Mouse (Mus musculus) neural tube, embryonic 13.5 days (tissue): ENCODE data around the gene Rala. TPM values are rescaled to one million over a fixed set of nuclear protein-coding genes. Genes with fewer than 3 reads are reported as not detected.
A peak's percentile ranks its signal among the peaks of the same experiment; 100 is the strongest.

Experiments used
- ATAC-seq: fragments of 200-750 bp; cut with Nextera tagmentation; 2 replicates; pipeline ENCODE4 v1.8.0; 2017; ENCODE audit warnings: low read depth, mild to moderate bottlenecking, moderate TSS enrichment, moderate library complexity
- H3K27ac ChIP-seq: fragments of 300-500 bp; sonication (generic); replicated peaks from 2 replicates; pipeline ENCODE4 v1.5.1; 2015; ENCODE audit warnings: moderate library complexity, mild to moderate bottlenecking, inconsistent platforms
- H3K27me3 ChIP-seq: fragments of 300-500 bp; sonication (generic); 2 replicates; pipeline ENCODE4 v1.6.1; 2015; ENCODE audit warnings: mild to moderate bottlenecking, inconsistent platforms
- H3K36me3 ChIP-seq: fragments of 300-500 bp; sonication (generic); 2 replicates; pipeline ENCODE4 v1.6.1; 2015; ENCODE audit warnings: mild to moderate bottlenecking, inconsistent platforms
- H3K4me1 ChIP-seq: fragments of 300-500 bp; sonication (generic); replicated peaks from 2 replicates; pipeline ENCODE4 v1.6.1; 2015; ENCODE audit warnings: inconsistent platforms
- H3K4me2 ChIP-seq: fragments of 300-500 bp; sonication (generic); 2 replicates; pipeline ENCODE4 v1.6.1; 2015; ENCODE audit warnings: inconsistent platforms, mild to moderate bottlenecking, moderate library complexity
- H3K4me3 ChIP-seq: fragments of 300-500 bp; sonication (generic); 2 replicates; pipeline ENCODE4 v1.5.1; 2015; ENCODE audit warnings: mild to moderate bottlenecking, inconsistent platforms
- H3K9ac ChIP-seq: fragments of 300-500 bp; sonication (generic); 2 replicates; pipeline ENCODE4 v1.6.1; 2015; ENCODE audit warnings: moderate library complexity, mild to moderate bottlenecking, inconsistent platforms
- H3K9me3 ChIP-seq: fragments of 300-500 bp; sonication (generic); 2 replicates; pipeline ENCODE4 v1.6.1; 2016; ENCODE audit warnings: inconsistent platforms
- WGBS: fragments of 180-500 bp; shearing (Covaris S2); methylation state at CpG from one replicate; pipeline ENCODE4 v1.1.7; 2015; 5-methylcytosine and 5-hydroxymethylcytosine counted together
- polyA plus RNA-seq: library from polyadenylated mRNA; unstranded; fragments of >200 nt; fragmentation: Nextera tagmentation; extraction: Ambion mirVana; gene quantifications from 2 replicates; pipeline ENCODE4 v1.2.1, GENCODE M21; 2015

Gene Rala
- polyA plus RNA-seq, 1 experiment from 2014 or later = 203 TPM

- Histone ChIP-seq H3K27me3 (no peaks in the 10 kb centered on the region), H3K9ac (no peak overlapping the region), H3K4me1 (peaks cover 11% of the 10 kb centered on the region), H3K36me3 (no peaks in the 10 kb centered on the region), H3K4me3 (no peak overlapping the region), H3K4me2 (no peak overlapping the region), H3K27ac (no peak overlapping the region), H3K9me3 (no peaks in the 10 kb centered on the region)
- 90% methylated on average over 6 of the region's 6 CpGs for WGBS
- no peak for ATAC-seq
These were observed 83.5 kb downstream of the Rala start for GRCm38 (mm10) chr13:17860536-17860935.

DNA sequence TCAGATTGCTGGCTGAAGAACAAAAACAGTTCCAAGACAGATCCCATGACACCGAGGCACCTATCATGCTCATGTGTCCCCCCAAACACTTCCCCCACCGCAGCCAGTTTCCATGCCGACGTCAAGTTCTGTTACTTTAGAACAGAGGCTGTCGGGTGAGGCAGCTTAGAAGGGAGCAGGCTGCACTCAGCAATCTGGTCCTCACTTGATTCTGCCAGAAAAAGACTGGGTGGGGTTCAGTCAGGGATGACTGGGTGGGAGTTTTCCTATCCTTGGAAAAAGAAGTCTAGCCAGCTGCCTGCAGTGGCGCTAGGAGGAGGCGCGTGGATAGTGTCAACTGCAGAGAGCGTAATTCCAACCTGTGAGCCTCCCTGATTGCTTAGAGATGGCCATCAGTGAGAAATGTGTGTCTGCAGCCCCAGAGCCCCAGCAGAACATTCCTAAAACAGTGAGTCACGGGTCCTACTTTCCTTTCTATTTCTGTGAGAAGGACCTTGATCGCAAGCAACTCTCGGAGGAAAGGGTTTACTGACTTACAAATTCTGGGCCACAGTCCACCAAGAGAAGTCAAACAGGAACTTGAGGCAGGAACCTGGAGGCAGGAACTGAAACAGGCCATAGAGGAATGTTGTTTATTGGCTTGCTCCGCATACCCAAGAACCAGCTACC lies 84.5 kb downstream of the Rala start:
- Histone ChIP-seq H3K4me3 (no peak overlapping the region), H3K4me1 (peaks cover 20% of the 10 kb centered on the region), H3K36me3 (no peaks in the 10 kb centered on the region), H3K27me3 (no peaks in the 10 kb centered on the region), H3K27ac (no peak overlapping the region), H3K9me3 (no peaks in the 10 kb centered on the region), H3K9ac (no peak overlapping the region), H3K4me2 (no peak overlapping the region)
- no peak for ATAC-seq
- 87% methylated on average over 13 of the region's 13 CpGs for WGBS

DNA sequence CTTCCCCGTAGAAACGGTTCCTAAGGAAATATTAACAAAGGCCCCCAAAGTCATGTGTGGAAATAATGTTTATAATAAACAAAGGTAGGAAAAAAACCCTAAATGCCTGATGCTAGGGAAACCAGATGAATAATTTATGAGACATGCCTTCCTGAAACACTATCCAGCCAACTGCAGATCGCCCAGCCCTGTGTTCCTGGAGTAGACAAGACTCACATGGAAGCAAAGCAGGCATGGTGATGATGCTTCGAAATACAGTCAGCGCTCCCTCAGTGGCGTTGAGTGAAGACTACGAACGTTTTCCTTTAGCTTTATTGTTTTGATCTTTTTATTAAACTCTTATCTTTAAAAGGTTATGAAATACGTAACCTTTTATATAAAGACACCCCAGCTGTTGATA lies 87.0 kb downstream of the Rala start:
- ATAC-seq = peak; percentile 67; the same call in 1 of the 2 replicates

GRCm38 (mm10) chr13:17855492-17856138 lies 88.4 kb downstream of the Rala start:
- no peaks in the 10 kb centered on the region for H3K27me3 ChIP-seq
- peak overlapping the region; percentile 42; the same call in 1 of the 2 replicates for H3K27ac ChIP-seq
- peak; percentile 36; the same call in 1 of the 2 replicates for ATAC-seq
- no peaks in the 10 kb centered on the region for H3K36me3 ChIP-seq
- H3K4me2 ChIP-seq = peak overlapping the region; percentile 38
- H3K9ac ChIP-seq = no peak overlapping the region
- 12% methylated on average over 13 of the region's 13 CpGs for WGBS
- peaks cover 20% of the 10 kb centered on the region for H3K4me1 ChIP-seq
- H3K4me3 ChIP-seq = no peak overlapping the region
- H3K9me3 ChIP-seq = no peaks in the 10 kb centered on the region

More for the DNA sequence above, 87.0 kb downstream of the Rala start:
- no peaks in the 10 kb centered on the region for H3K27me3 ChIP-seq
- no peaks in the 10 kb centered on the region for H3K9me3 ChIP-seq
- no peak overlapping the region for H3K9ac ChIP-seq
- WGBS = 68% methylated on average over 9 of the region's 9 CpGs
- no peak overlapping the region for H3K4me2 ChIP-seq
- no peak overlapping the region for H3K4me3 ChIP-seq
- no peaks in the 10 kb centered on the region for H3K36me3 ChIP-seq
- peak overlapping the region; percentile 2 for H3K27ac ChIP-seq
- peaks cover 20% of the 10 kb centered on the region for H3K4me1 ChIP-seq

DNA sequence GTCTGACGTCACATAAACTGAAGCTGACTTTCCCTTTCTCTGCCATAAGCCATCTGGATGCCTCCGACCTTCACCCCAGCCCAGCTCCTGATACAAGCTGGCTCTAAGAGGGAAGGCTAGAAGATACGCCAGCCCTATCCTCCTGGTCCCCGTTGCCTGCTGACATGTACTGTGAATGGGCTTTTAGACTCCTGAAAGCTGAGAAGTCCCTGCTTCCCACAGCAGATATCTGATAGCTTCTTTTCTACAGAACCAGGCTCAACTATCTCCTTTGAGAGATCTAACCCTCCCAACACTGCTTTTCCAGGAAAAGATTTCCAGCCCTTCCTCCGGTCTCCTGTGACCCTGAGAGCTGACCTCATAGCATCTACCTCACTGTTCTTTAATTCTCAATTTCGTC lies 89.3 kb downstream of the Rala start:
- Histone ChIP-seq H3K4me1 (peaks cover 20% of the 10 kb centered on the region), H3K4me2 (no peak overlapping the region), H3K9me3 (no peaks in the 10 kb centered on the region), H3K27ac (peak overlapping the region; percentile 42), H3K27me3 (no peaks in the 10 kb centered on the region), H3K9ac (no peak overlapping the region), H3K36me3 (no peaks in the 10 kb centered on the region), H3K4me3 (no peak overlapping the region)
- 62% methylated on average over 6 of the region's 6 CpGs for WGBS
- ATAC-seq = no peak; the same call in 1 of the 2 replicates

DNA sequence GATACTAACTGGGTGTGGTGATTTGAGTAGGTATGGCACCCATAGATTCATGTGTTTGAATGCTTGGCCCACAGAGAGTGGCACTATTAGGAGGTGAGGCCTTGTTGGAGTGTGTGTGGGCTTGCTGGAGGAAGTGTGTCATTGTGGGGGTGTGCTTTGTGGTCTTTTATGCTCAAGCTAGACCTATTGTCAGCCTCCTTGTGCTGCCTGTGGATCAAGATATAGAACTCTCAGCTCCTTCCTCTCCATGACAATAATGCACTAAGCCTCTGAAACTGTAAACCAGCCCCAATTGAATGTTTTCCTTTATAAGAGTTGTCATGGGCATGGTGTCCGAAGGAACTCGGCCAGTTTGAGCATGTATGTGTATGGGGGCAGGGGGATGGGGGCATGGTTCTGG lies 100.7 kb downstream of the Rala start:
- H3K4me2 ChIP-seq = no peak overlapping the region
- no peaks in the 10 kb centered on the region for H3K27me3 ChIP-seq
- H3K9me3 ChIP-seq = no peaks in the 10 kb centered on the region
- no peak overlapping the region for H3K27ac ChIP-seq
- no peaks in the 10 kb centered on the region for H3K4me1 ChIP-seq
- ATAC-seq = no peak
- no peak overlapping the region for H3K9ac ChIP-seq
- H3K4me3 ChIP-seq = no peak overlapping the region
- H3K36me3 ChIP-seq = no peaks in the 10 kb centered on the region
- WGBS = 93% methylated on average over 2 of the region's 2 CpGs

DNA sequence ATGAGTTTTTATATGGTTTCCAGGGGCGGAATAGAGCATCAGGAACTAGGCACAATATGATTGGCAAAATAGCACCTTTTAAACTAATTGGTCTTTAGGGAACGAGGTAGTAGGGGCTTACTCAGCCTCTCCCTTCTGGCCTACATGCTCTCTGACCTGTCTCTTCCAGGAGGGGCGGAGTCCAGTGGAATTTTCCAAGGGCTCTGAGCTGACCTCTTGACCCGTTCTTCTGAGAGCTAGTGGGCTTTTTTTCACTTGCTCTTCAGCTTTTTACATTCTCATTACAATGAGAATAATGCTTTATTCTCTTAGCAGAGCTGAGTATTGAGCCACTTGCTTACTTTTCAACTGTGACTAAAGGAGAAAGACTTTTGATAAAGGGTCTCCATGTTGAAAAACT lies 101.3 kb downstream of the Rala start:
- Histone ChIP-seq H3K9ac (no peak overlapping the region), H3K27me3 (no peaks in the 10 kb centered on the region), H3K4me2 (no peak overlapping the region), H3K27ac (no peak overlapping the region), H3K36me3 (no peaks in the 10 kb centered on the region), H3K4me1 (no peaks in the 10 kb centered on the region), H3K9me3 (no peaks in the 10 kb centered on the region), H3K4me3 (no peak overlapping the region)
- 26% methylated on average over 4 of the region's 4 CpGs for WGBS
- ATAC-seq = no peak

DNA sequence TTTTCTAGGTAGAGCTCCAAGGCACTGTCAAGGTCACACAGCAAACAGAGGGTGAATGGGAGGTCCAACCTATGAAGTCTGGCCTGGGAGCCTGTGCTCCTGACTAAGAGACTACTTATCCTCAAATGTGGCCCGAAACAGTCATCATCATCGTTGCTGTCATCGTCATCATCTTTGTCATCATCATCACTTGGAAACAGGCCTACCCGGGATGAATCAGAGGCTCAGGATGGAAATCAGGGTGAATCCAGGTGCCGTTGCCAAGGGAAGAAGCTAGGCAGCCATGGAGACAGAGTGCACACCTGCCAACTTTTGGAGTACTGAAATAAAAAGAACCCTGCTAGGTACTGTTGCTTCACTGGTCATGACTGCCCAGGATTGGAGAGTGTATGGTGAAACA lies 104.9 kb downstream of the Rala start:
- peak; percentile 23; the same call in 1 of the 2 replicates for ATAC-seq
- Histone ChIP-seq H3K9me3 (no peaks in the 10 kb centered on the region), H3K27ac (no peak overlapping the region), H3K4me1 (no peaks in the 10 kb centered on the region), H3K27me3 (no peaks in the 10 kb centered on the region), H3K4me3 (no peak overlapping the region), H3K4me2 (no peak overlapping the region), H3K36me3 (no peaks in the 10 kb centered on the region), H3K9ac (no peak overlapping the region)
- 90% methylated on average over 5 of the region's 5 CpGs for WGBS

- no peak overlapping the region for H3K4me3 ChIP-seq
- no peak overlapping the region for H3K27ac ChIP-seq
- no peak overlapping the region for H3K4me2 ChIP-seq
- no peaks in the 10 kb centered on the region for H3K9me3 ChIP-seq
- no peaks in the 10 kb centered on the region for H3K36me3 ChIP-seq
- peak; percentile 69; the same call in 1 of the 2 replicates for ATAC-seq
- no peaks in the 10 kb centered on the region for H3K4me1 ChIP-seq
- WGBS = 28% methylated on average over 4 of the region's 4 CpGs
- no peaks in the 10 kb centered on the region for H3K27me3 ChIP-seq
- H3K9ac ChIP-seq = no peak overlapping the region
These were observed 105.6 kb downstream of the Rala start for GRCm38 (mm10) chr13:17838484-17838851.

- Histone ChIP-seq H3K27ac (no peak overlapping the region), H3K27me3 (no peaks in the 10 kb centered on the region), H3K9me3 (no peaks in the 10 kb centered on the region), H3K36me3 (no peaks in the 10 kb centered on the region), H3K4me1 (no peaks in the 10 kb centered on the region), H3K9ac (no peak overlapping the region), H3K4me2 (no peak overlapping the region), H3K4me3 (no peak overlapping the region)
- WGBS = 49% methylated on average over 16 of the region's 16 CpGs
- ATAC-seq = no peak; the same call in 1 of the 2 replicates
These were observed 106.2 kb downstream of the Rala start for GRCm38 (mm10) chr13:17837610-17838483.

DNA sequence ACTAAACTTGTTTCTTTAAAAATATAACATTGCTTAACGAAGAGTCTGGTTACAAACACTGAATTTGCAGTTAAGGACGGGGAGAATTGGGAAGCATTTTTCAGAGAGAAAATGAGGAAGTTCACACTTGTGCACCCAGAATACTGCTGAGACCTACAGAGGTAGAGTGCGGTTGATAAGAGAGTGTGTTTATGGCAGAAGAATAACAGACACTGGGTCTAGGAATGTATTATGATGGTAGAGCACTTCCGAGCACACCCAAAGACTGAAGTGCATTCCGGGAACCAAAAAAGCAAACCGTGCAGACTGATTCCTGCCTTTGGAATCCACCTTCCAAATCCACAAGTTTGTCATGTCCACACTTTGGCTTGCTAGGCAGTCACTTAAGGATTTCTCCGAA lies 107.2 kb downstream of the Rala start:
- Histone ChIP-seq H3K4me3 (no peak overlapping the region), H3K9me3 (no peaks in the 10 kb centered on the region), H3K9ac (no peak overlapping the region), H3K36me3 (no peaks in the 10 kb centered on the region), H3K27ac (no peak overlapping the region), H3K4me2 (no peak overlapping the region), H3K4me1 (no peaks in the 10 kb centered on the region), H3K27me3 (no peaks in the 10 kb centered on the region)
- ATAC-seq = no peak
- 86% methylated on average over 7 of the region's 7 CpGs for WGBS

DNA sequence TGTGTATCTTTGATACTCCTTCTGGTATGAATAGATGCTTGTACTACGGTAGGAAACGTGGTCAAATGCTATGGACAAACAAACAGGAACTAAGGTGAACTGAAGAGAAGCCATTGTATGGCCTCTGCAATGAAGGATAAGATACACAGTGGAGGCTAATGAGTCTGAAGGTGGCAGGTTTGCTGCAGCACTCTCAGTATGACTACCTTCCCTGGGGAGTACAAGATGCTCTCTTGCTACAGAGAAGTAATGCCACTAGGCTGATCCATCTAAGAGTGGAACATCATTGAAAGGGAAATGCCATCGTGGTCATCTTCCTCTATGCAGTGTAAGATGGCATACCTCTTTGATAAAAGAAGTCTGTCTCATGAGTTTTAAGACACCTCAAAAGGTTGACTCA lies 111.1 kb downstream of the Rala start:
- Histone ChIP-seq H3K9ac (no peak overlapping the region), H3K4me2 (no peak overlapping the region), H3K36me3 (no peaks in the 10 kb centered on the region), H3K4me3 (no peak overlapping the region), H3K9me3 (no peaks in the 10 kb centered on the region), H3K27me3 (no peaks in the 10 kb centered on the region), H3K27ac (no peak overlapping the region), H3K4me1 (no peaks in the 10 kb centered on the region)
- 68% methylated on average over 3 of the region's 3 CpGs for WGBS
- ATAC-seq = no peak
